Mouse (Mus musculus): ENCODE measurements around the gene Rpl11.

DNA sequence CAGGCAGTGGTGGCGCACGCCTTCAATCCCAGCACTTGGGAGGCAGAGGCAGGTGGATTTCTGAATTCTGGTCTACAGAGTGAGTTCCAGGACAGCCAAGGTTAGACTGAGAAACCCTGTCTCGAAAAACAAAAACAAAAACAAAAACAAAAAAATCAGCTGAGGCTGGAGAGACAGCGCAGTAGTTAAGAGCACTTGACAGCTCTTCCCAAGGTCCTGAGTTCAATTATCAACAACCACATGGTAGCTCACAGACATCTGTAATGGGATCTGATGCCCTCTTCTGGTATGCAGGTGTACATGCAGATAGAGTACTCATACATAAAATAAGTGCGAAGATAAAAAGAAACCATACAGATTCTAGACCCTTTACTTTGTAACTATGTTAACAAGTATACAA is 615 bp upstream of the Rpl11 start:
- TF ChIP-seq POLR2A (IDR thresholded peaks at IDR 0.05; ENCODE audit: low read depth, low read length), result no peak
- TF ChIP-seq CTCF (conservative IDR thresholded peaks at IDR 0.05; ENCODE audit: insufficient read depth, insufficient read length, low read depth, low read length), result no peak
